ENCODE assay signal across 27 mouse cellular contexts in genomic region chr13:48548296-48548695, GRCm38 (mm10). TPM values are rescaled to one million over a fixed set of nuclear protein-coding genes. Genes with fewer than 3 reads are reported as not detected.
A peak's percentile ranks its signal among the peaks of the same experiment; 100 is the strongest.
DNase-seq lines count a peak whose midpoint lies in the region; ATAC-seq and TF ChIP-seq lines count a peak whose summit lies in the region.
"Had no signal": no experiment of that assay in that cellular context is flagged by ENCODE, and none has a peak within 500 bp of the region (broad histone marks: within the 10 kb centered on the region; RNA-seq: fewer than 3 reads in every experiment).

No protein-coding gene starts in this region.

- no peaks in the 10 kb centered on the region for H3K27me3 ChIP-seq in lung, postnatal 0 days (replicated peaks; ENCODE audit: insufficient read depth, low read length)
- H3K27me3 ChIP-seq: intestine, embryonic 15.5 days; limb, embryonic 12.5 days; liver, embryonic 12.5 days; neural tube, embryonic 12.5 days had no signal

- TF ChIP-seq EP300 in lung, postnatal 0 days (IDR thresholded peaks at IDR 0.05) = no peak

- no peak overlapping the region for H3K4me3 ChIP-seq in lung, postnatal 0 days (ENCODE audit: low read depth, low read length)
- H3K4me3 ChIP-seq in gastrocnemius, adult 2 months = no peak overlapping the region
- H3K4me3 ChIP-seq: hindbrain, embryonic 10.5 days; intestine, embryonic 15.5 days; limb, embryonic 12.5 days; liver, embryonic 12.5 days; neural tube, embryonic 12.5 days had no signal

- no peak for ATAC-seq in lung, postnatal 0 days
- ATAC-seq: activated CD4-positive, CD25-positive, alpha-beta regulatory T cell, adult 4 months; CD4-positive, CD25-positive, alpha-beta regulatory T cell, adult 4 months; hindbrain, embryonic 16.5 days; intestine, embryonic 15.5 days; liver, embryonic 12.5 days had no signal

- H3K36me3 ChIP-seq in lung, postnatal 0 days (ENCODE audit: insufficient read depth, low read length) = no peaks in the 10 kb centered on the region
- H3K36me3 ChIP-seq: hindbrain, embryonic 10.5 days; intestine, embryonic 15.5 days; limb, embryonic 12.5 days; liver, embryonic 12.5 days; neural tube, embryonic 12.5 days had no signal

- intact Hi-C loops in gastrocnemius, adult 2 months (cut with DNase I) = no loop called here

- no peak overlapping the region for H3K4me2 ChIP-seq in lung, postnatal 0 days (replicated peaks; ENCODE audit: low read depth, low read length)
- H3K4me2 ChIP-seq: intestine, embryonic 15.5 days; limb, embryonic 12.5 days; liver, embryonic 12.5 days; neural tube, embryonic 12.5 days had no signal

- H3K4me1 ChIP-seq in lung, postnatal 0 days (ENCODE audit: insufficient read depth, low read depth, low read length) = peaks cover 21% of the 10 kb centered on the region; the same call in 1 of the 2 replicates

- no peak for TF ChIP-seq CTCF in lung, postnatal 0 days (IDR thresholded peaks at IDR 0.05)
- no peak for TF ChIP-seq CTCF in gastrocnemius, adult 2 months (IDR thresholded peaks at IDR 0.05)

- 75% methylated on average over 5 of the region's 5 CpGs for WGBS in lung, postnatal 0 days

- H3K27ac ChIP-seq in lung, postnatal 0 days (ENCODE audit: low read length) = no peak overlapping the region
- H3K27ac ChIP-seq in gastrocnemius, adult 2 months = no peak overlapping the region
- H3K27ac ChIP-seq: hindbrain, embryonic 10.5 days; intestine, embryonic 15.5 days; limb, embryonic 12.5 days; liver, embryonic 12.5 days; neural tube, embryonic 12.5 days had no signal

- H3K9me3 ChIP-seq in lung, postnatal 0 days (ENCODE audit: low read length) = no peaks in the 10 kb centered on the region
- H3K9me3 ChIP-seq: hindbrain, embryonic 10.5 days; intestine, embryonic 15.5 days; limb, embryonic 12.5 days; liver, embryonic 12.5 days; neural tube, embryonic 12.5 days had no signal

- DNase-seq in adrenal gland, adult 2 months = peak; percentile 77
- no peak for DNase-seq in adrenal gland, adult 18-20 months (ENCODE audit: low spot score in 2 of 2)
- peak; percentile 47 for DNase-seq in lung, postnatal 0 days (ENCODE audit: low spot score)
- DNase-seq in lung, postnatal 14 days = no peak
- peak; percentile 44 for DNase-seq in adrenal gland, postnatal 25 days
- DNase-seq in fibroblast of lung, adult 2 months (ENCODE audit: low read depth) = peak; percentile 53
- DNase-seq in cerebellum, postnatal 36 days = no peak
- no peak for DNase-seq in gastrocnemius, adult 2 months
- DNase-seq: cerebellum, adult 11 months; embryo, embryonic 11 days; kidney, adult 9 months; kidney, postnatal 36 days; lung, adult 18-20 months; lung, postnatal 36 days; midbrain, embryonic 14.5 days; right cerebral cortex, postnatal 4 days; thymus, postnatal 25 days had no signal

- H3K9ac ChIP-seq in lung, postnatal 0 days (replicated peaks; ENCODE audit: low read depth) = no peak overlapping the region
- H3K9ac ChIP-seq: intestine, embryonic 15.5 days; limb, embryonic 12.5 days; liver, embryonic 12.5 days; neural tube, embryonic 12.5 days had no signal

RNA-seq across cellular contexts. Expression of gene A830005F24Rik, which starts 34.9 kb away (rescaled TPM):
- total RNA-seq in adrenal gland, adult 2 months (2021) = not detected
- not detected in 2 replicates for polyA plus RNA-seq in adrenal gland, adult 2 months (2012; rRNA removed)
- total RNA-seq in adrenal gland, adult 18-20 months (2021) = not detected
- 0.41 TPM in 1 of 2 replicates, not detected in the other for polyA plus RNA-seq in lung, postnatal 0 days (2015; fragmentation: Nextera tagmentation; extraction: Ambion mirVana)
- total RNA-seq in adrenal gland, postnatal 25 days (2021) = not detected in 2 replicates
- under 1 TPM in 1 of 2 experiments, not detected in 1; 0.31 TPM for total RNA-seq in gastrocnemius, adult 2 months (2021)
- total RNA-seq: gastrocnemius, postnatal 4 days; megakaryocyte-erythroid progenitor cell, adult 5-6 weeks had no signal

RNA-seq across cellular contexts. Expression of gene Zfp169, which starts 35.0 kb away (rescaled TPM):
- 1 to 10 TPM; 6.5 to 6.9 TPM for total RNA-seq in adrenal gland, adult 2 months (2021)
- 2.6 and 2.7 TPM in 2 replicates for polyA plus RNA-seq in adrenal gland, adult 2 months (2012; rRNA removed)
- 1 to 10 TPM; 7.2 to 7.4 TPM for total RNA-seq in adrenal gland, adult 18-20 months (2021)
- 1.3 and 1.6 TPM in 2 replicates for polyA plus RNA-seq in lung, postnatal 0 days (2015; fragmentation: Nextera tagmentation; extraction: Ambion mirVana)
- 9.4 and 12.2 TPM in 2 replicates for total RNA-seq in adrenal gland, postnatal 25 days (2021)
- 1 to 10 TPM; 3.6 to 3.7 TPM for total RNA-seq in gastrocnemius, adult 2 months (2021)

Comparison
In these comparisons a context has a peak if more than half of its experiments do, and no peak if none do; other contexts are left out.
1. DNase-seq: peak in adrenal gland, adult 2 months (single experiment), lung, postnatal 0 days (single experiment), adrenal gland, postnatal 25 days (single experiment) and fibroblast of lung, adult 2 months (single experiment); none in adrenal gland, adult 18-20 months (0 of 2), lung, postnatal 14 days (single experiment), cerebellum, postnatal 36 days (0 of 2) and gastrocnemius, adult 2 months (single experiment).